Mouse (Mus musculus): ENCODE measurements around the gene 3110070M22Rik.
"Not testable (repeated sequence)": the region's sequence is repeated elsewhere in the genome, so short reads cannot be mapped to it uniquely, and the experiment has no call there.

3110070M22Rik gene

DNA sequence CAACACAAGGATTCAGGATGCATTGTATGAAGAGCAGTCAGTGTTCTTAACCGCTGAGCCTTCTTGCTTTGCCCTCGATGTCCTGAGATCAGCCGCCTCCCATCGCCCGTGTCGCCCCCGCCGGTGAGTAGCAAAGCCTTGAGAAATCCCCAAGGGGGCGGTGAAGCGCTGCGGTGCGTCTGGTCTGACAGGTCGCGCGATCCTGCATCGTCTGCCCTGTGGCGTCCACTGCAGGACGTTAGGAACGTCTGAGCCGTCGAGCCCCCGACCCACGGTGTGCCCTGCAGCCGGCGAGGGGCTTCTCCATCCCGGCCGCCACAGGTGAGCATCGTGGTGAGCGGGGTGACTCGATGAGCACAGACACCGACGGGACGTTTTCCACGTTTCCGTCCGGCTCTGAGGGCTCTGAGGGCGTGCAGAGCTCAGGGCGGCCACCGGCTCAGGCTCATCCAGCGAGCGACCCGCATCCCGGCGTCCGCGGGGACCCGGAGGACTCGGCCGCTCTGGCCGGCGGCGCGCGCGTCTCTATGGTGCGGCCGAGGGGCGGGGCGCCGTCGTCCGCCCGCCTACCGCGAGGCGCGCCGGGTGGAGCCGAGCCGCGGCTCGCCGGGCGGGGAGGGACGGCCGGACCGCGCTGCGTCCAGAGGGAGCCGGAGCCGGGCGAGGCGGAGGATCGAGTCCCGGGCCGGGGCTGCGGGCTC is at the start of gene 3110070M22Rik, which contains the start of gene Tmem267:
3110070M22Rik (minus strand) TSS at position 504 of the 701 bp plus-strand sequence.
Tmem267 (plus strand) TSS at position 160 of the 701 bp plus-strand sequence.
- in situ Hi-C loops (cut with MboI; ENCODE audit: low pct_unique_long_range_greater_than_20kb in 1 of 2, low sequenced_read_pairs in 2 of 2, unreplicated experiment in 1 of 2) = no loop called here

DNA sequence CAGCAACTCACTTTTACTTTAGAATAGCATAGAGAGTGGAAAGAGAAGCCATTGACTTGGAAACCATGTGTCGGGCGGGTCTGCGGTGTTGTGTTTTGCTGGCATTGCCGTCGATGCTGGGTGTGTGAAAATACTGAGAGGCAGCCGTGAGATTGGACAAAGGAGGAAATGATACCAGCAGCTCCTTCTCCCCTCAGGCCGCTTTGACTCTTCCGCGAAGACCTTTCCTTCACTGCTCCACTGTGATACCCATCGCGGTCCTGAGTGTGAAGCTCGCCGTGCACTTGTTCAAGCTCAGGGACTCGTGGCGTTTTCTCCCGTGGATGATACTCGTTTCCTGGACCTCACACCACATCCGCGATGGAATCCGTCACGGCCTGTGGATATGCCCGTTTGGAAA is 6.8 kb upstream of the 3110070M22Rik start:
- in situ Hi-C loops (cut with MboI; ENCODE audit: low pct_unique_long_range_greater_than_20kb in 1 of 2, low sequenced_read_pairs in 2 of 2, unreplicated experiment in 1 of 2) = not testable (repeated sequence)

- in situ Hi-C loops (cut with MboI; ENCODE audit: low pct_unique_long_range_greater_than_20kb in 1 of 2, low sequenced_read_pairs in 2 of 2, unreplicated experiment in 1 of 2) = not testable (repeated sequence)
Observed at GRCm38 (mm10) chr13:119492083-119492482, 3.9 kb upstream of the 3110070M22Rik start.

DNA sequence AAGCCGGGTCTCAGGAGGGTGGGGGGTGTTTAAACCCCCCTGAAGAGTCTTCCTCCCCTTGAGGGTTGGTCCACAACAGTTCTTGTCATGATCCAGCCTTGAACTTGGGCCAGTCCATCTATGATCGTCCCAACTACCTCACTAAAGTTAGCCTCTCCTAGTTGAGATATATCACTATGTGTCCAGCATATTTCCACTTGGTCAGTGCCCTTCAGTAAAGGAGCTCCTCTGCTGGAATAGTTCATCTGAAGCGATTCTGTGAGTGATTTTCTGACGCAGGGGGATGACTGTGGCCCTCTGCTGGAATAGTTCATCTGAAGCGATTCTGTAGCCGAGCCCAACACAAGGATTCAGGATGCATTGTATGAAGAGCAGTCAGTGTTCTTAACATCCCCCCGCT is 829 bp downstream of the 3110070M22Rik start:
- in situ Hi-C loops (cut with MboI; ENCODE audit: low pct_unique_long_range_greater_than_20kb in 1 of 2, low sequenced_read_pairs in 2 of 2, unreplicated experiment in 1 of 2) = no loop called here

DNA sequence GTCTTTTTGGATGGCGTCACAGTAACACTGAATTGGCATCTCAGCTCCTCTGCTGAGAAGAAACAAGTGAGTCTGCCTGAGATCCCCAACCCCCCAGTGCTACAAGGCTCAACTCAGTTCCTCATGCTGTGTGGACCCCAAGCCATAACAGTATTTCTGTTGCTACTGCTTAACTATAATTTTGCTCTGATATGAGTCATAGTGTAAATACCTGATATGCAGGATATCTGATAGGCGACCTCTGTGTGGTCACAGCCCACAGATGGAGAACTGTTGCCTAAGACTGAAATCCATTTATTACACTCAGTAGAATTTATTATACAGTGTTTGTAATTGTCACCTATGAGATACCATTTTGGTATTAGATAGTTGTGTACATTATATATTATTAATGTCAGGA is 10.4 kb downstream of the 3110070M22Rik start:
- in situ Hi-C loops (cut with MboI; ENCODE audit: low pct_unique_long_range_greater_than_20kb in 1 of 2, low sequenced_read_pairs in 2 of 2, unreplicated experiment in 1 of 2) = no loop called here

- in situ Hi-C loops (cut with MboI; ENCODE audit: low pct_unique_long_range_greater_than_20kb in 1 of 2, low sequenced_read_pairs in 2 of 2, unreplicated experiment in 1 of 2) = no loop called here
Observed at GRCm38 (mm10) chr13:119476631-119477030, 11.6 kb downstream of the 3110070M22Rik start.

GRCm38 (mm10) chr13:119462596-119463560 is 25.3 kb downstream of the 3110070M22Rik start, which contains the start of gene 4833420G17Rik:
TSS of gene 4833420G17Rik (plus strand) at chr13:119462768.
- in situ Hi-C loops (cut with MboI; ENCODE audit: low pct_unique_long_range_greater_than_20kb in 1 of 2, low sequenced_read_pairs in 2 of 2, unreplicated experiment in 1 of 2) = no loop called here

- in situ Hi-C loops (cut with MboI; ENCODE audit: low pct_unique_long_range_greater_than_20kb in 1 of 2, low sequenced_read_pairs in 2 of 2, unreplicated experiment in 1 of 2) = no loop called here
Observed at GRCm38 (mm10) chr13:119461900-119462595, 26.1 kb downstream of the 3110070M22Rik start.

DNA sequence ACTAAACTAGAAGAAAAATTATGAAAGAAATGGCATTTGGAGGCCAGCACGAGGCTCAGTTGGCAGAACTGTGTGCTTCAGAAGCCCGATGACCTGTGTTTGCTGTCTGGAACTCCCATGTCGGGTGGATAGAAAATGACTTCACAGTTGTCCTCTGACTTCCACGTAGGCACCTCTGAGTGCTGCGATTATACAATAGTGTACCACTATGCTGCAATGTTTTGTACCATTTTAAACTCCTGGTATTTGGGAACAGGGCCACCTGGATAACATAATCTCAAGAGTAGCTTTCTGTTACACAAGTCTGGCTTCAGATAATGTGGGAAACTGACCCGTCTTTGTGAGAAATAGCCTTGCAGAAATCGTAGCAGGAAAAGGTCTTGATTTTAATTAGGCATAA is 31.8 kb downstream of the 3110070M22Rik start:
- in situ Hi-C loops (cut with MboI; ENCODE audit: low pct_unique_long_range_greater_than_20kb in 1 of 2, low sequenced_read_pairs in 2 of 2, unreplicated experiment in 1 of 2) = no loop called here

DNA sequence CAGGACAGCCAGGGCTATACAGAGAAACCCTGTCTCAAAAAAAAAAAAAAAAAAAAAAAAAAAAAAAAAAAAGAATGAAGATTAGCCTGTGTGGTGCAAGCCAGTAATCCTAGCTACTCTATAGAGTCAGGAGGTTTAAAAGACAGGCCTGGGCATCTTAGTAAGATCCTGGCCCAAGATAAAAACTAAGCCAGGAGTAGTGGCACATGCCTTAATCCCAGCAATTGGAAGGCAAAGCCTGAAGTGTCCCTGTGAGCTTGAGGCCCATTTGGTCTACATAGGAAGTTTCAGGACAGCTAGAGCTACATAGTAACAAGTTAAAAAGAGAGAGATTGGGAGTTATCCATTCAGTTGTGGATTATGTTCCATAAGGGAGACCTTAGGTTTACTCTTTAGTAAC is 33.1 kb downstream of the 3110070M22Rik start:
- in situ Hi-C loops (cut with MboI; ENCODE audit: low pct_unique_long_range_greater_than_20kb in 1 of 2, low sequenced_read_pairs in 2 of 2, unreplicated experiment in 1 of 2) = no loop called here

DNA sequence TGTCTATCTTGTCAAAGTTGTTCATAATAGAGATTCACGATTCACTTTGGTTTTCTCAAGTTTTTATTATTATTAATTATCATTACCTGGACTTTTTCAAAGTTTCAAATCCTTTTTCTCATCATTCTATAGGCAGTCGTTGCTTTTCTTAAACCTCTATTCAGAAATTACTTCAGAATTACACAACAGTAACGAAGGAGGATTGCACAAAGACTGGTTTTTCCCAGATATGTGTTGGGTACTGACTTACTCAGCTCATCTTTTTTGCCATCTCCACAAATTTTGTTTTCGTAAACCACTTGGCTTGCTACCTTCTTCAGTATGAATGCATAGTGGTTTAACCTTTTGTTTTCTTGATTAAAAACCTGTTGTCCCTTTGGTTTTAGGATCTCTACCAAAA is 34.6 kb downstream of the 3110070M22Rik start:
- in situ Hi-C loops (cut with MboI; ENCODE audit: low pct_unique_long_range_greater_than_20kb in 1 of 2, low sequenced_read_pairs in 2 of 2, unreplicated experiment in 1 of 2) = no loop called here

DNA sequence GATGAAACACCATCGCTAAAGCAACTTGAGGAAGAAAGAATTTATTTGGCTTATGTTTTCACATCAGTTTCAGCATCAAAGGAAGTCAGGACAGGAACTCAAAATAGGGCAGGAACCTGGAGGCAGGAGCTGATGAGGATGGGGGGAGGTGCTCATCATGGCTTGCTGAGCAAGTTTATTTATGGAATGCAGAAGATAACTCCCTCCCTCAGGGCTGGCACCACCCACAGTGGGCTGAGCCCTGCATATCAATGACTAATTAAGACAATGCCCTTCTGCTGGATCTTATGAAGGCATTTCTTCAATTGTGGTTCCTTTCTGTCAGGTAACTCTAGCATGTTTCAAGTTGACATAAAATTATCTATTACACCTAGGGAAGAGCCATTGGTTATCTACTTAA is 45.9 kb downstream of the 3110070M22Rik start:
- in situ Hi-C loops (cut with MboI; ENCODE audit: low pct_unique_long_range_greater_than_20kb in 1 of 2, low sequenced_read_pairs in 2 of 2, unreplicated experiment in 1 of 2) = no loop called here
